Mouse (Mus musculus): Measurements from ENCODE around the gene Arpc5l. TPM values are rescaled to one million over a fixed set of nuclear protein-coding genes. Genes with fewer than 3 reads are reported as not detected.

The Arpc5l gene
- total and polyA plus RNA-seq, 2 experiments from 2014 or later: 63.2 to 177 TPM

GRCm38 (mm10) chr2:38992452-38992851, 12.7 kb upstream of the Arpc5l start:
- DNase-seq (ENCODE audit: low spot score): peak; percentile 20
- Histone ChIP-seq H3K27me3 (ENCODE audit: insufficient read depth, low read length) (no peaks in the 10 kb centered on the region), H3K9ac (replicated peaks; ENCODE audit: low read length, poor library complexity, severe bottlenecking) (no peak overlapping the region), H3K4me3 (ENCODE audit: low read depth, low read length) (no peak overlapping the region), H3K9me3 (ENCODE audit: low read length) (no peaks in the 10 kb centered on the region), H3K4me2 (ENCODE audit: low read depth, low read length, poor library complexity, severe bottlenecking) (no peak overlapping the region), H3K4me1 (ENCODE audit: insufficient read depth, low read length) (0 out of 2 replicates have a peak, but pooled peaks cover under 1% of the 10 kb centered on the region), H3K27ac (ENCODE audit: low read depth, low read length) (no peak overlapping the region), H3K36me3 (ENCODE audit: insufficient read depth, low read length) (no peaks in the 10 kb centered on the region)
- TF ChIP-seq CTCF (IDR thresholded peaks at IDR 0.05): no peak
- no peak for ATAC-seq (ENCODE audit: low FRiP score)
- WGBS: 34% methylated on average over 4 of the region's 4 CpGs

GRCm38 (mm10) chr2:38997386-38998374, 7.5 kb upstream of the Arpc5l start, which contains the start of gene Wdr38:
Wdr38 (plus strand) TSS chr2:38997476.
- peak; percentile 85 for ATAC-seq (ENCODE audit: low FRiP score)
- Histone ChIP-seq H3K27ac (ENCODE audit: low read depth, low read length) (no peak within 1 kb of the TSS), H3K9ac (replicated peaks; ENCODE audit: low read length, poor library complexity, severe bottlenecking) (no peak within 1 kb of the TSS), H3K4me3 (ENCODE audit: low read depth, low read length) (peak within 1 kb of the TSS; percentile 32), H3K36me3 (ENCODE audit: insufficient read depth, low read length) (peaks cover 23% of the 10 kb centered on the region), H3K9me3 (ENCODE audit: low read length) (no peaks in the 10 kb centered on the region), H3K4me1 (ENCODE audit: insufficient read depth, low read length) (0 out of 2 replicates have a peak, but pooled peaks cover 4% of the 10 kb centered on the region), H3K27me3 (ENCODE audit: insufficient read depth, low read length) (no peaks in the 10 kb centered on the region), H3K4me2 (ENCODE audit: low read depth, low read length, poor library complexity, severe bottlenecking) (peak within 1 kb of the TSS; percentile 49)
- WGBS: 16% methylated on average over 33 of the region's 33 CpGs
- DNase-seq (ENCODE audit: low spot score): peak; percentile 90
- TF ChIP-seq CTCF (IDR thresholded peaks at IDR 0.05): peak; percentile 94

- no peak for DNase-seq (ENCODE audit: low spot score)
Observed at GRCm38 (mm10) chr2:38999381-38999780, 5.8 kb upstream of the Arpc5l start.

GRCm38 (mm10) chr2:38999910-39000586, 5.1 kb upstream of the Arpc5l start:
- Histone ChIP-seq H3K9me3 (ENCODE audit: low read length) (no peaks in the 10 kb centered on the region), H3K4me3 (ENCODE audit: low read depth, low read length) (no peak overlapping the region), H3K36me3 (ENCODE audit: insufficient read depth, low read length) (peaks cover 27% of the 10 kb centered on the region), H3K4me2 (ENCODE audit: low read depth, low read length, poor library complexity, severe bottlenecking) (no peak overlapping the region), H3K4me1 (ENCODE audit: insufficient read depth, low read length) (0 out of 2 replicates have a peak, but pooled peaks cover 4% of the 10 kb centered on the region), H3K9ac (replicated peaks; ENCODE audit: low read length, poor library complexity, severe bottlenecking) (no peak overlapping the region), H3K27ac (ENCODE audit: low read depth, low read length) (no peak overlapping the region), H3K27me3 (ENCODE audit: insufficient read depth, low read length) (no peaks in the 10 kb centered on the region)
- ATAC-seq (ENCODE audit: low FRiP score): no peak
- WGBS: 69% methylated on average over 8 of the region's 8 CpGs
- no peak for DNase-seq (ENCODE audit: low spot score)
- TF ChIP-seq CTCF (IDR thresholded peaks at IDR 0.05): no peak

More at GRCm38 (mm10) chr2:38999381-38999780, 5.8 kb upstream of the Arpc5l start:
- no peak for TF ChIP-seq CTCF (IDR thresholded peaks at IDR 0.05)
- H3K4me3 ChIP-seq (ENCODE audit: low read depth, low read length): no peak overlapping the region
- 0 out of 2 replicates have a peak, but pooled peaks cover 4% of the 10 kb centered on the region for H3K4me1 ChIP-seq (ENCODE audit: insufficient read depth, low read length)
- WGBS: 57% methylated on average over 4 of the region's 4 CpGs
- peaks cover 27% of the 10 kb centered on the region for H3K36me3 ChIP-seq (ENCODE audit: insufficient read depth, low read length)
- H3K27me3 ChIP-seq (ENCODE audit: insufficient read depth, low read length): no peaks in the 10 kb centered on the region
- ATAC-seq (ENCODE audit: low FRiP score): no peak
- no peak overlapping the region for H3K4me2 ChIP-seq (ENCODE audit: low read depth, low read length, poor library complexity, severe bottlenecking)
- no peak overlapping the region for H3K27ac ChIP-seq (ENCODE audit: low read depth, low read length)
- H3K9ac ChIP-seq (replicated peaks; ENCODE audit: low read length, poor library complexity, severe bottlenecking): no peak overlapping the region
- no peaks in the 10 kb centered on the region for H3K9me3 ChIP-seq (ENCODE audit: low read length)

GRCm38 (mm10) chr2:39000587-39000919, 4.6 kb upstream of the Arpc5l start:
- TF ChIP-seq CTCF (IDR thresholded peaks at IDR 0.05): no peak
- Histone ChIP-seq H3K4me1 (ENCODE audit: insufficient read depth, low read length) (0 out of 2 replicates have a peak, but pooled peaks cover 4% of the 10 kb centered on the region), H3K4me3 (ENCODE audit: low read depth, low read length) (no peak overlapping the region), H3K27me3 (ENCODE audit: insufficient read depth, low read length) (no peaks in the 10 kb centered on the region), H3K36me3 (ENCODE audit: insufficient read depth, low read length) (peaks cover 27% of the 10 kb centered on the region), H3K9me3 (ENCODE audit: low read length) (no peaks in the 10 kb centered on the region), H3K27ac (ENCODE audit: low read depth, low read length) (no peak overlapping the region), H3K9ac (replicated peaks; ENCODE audit: low read length, poor library complexity, severe bottlenecking) (no peak overlapping the region), H3K4me2 (ENCODE audit: low read depth, low read length, poor library complexity, severe bottlenecking) (no peak overlapping the region)
- WGBS: 87% methylated on average over 4 of the region's 4 CpGs
- DNase-seq (ENCODE audit: low spot score) (no peak), ATAC-seq (ENCODE audit: low FRiP score) (no peak)

All from midbrain, postnatal 0 days (tissue).